Mouse (Mus musculus) G1E (cell line): Measurements from ENCODE around the gene Gna11.
A peak's percentile ranks its signal among the peaks of the same experiment; 100 is the strongest.

Source experiments
- CTCF ChIP-seq: IDR thresholded peaks from 2 replicates; pipeline ENCODE4 v1.5.1; 2012; ENCODE audit warnings: low read depth, low read length, inconsistent platforms, mixed read lengths
- GATA1 ChIP-seq: IDR thresholded peaks from 2 replicates; pipeline ENCODE4 v1.6.1; 2012; ENCODE audit warnings: borderline replicate concordance, low read length, inconsistent platforms, mixed read lengths

DNA sequence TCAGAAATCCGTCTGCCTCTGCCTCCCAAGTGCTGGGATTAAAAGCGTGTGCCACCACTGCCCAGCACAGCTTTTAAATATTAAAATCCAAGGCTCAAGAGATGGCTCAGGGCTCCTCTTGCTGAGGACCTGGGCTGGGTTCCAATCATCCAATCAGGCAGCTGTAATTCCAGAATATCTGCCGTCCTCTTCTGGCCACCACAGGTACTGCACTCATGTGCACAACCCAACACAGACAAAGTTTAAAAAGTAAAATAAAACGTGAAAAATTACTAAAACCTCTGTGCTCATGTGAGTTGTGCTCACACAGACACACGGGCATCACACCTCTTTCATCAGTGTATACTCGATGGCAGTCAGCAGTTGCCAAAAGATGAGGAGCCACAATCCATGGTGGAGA is 8.3 kb downstream of the Gna11 start:
- TF ChIP-seq CTCF (peak; percentile 89), GATA1 (no peak)
